Mouse (Mus musculus): Measurements from ENCODE around the gene Galr3.

DNA sequence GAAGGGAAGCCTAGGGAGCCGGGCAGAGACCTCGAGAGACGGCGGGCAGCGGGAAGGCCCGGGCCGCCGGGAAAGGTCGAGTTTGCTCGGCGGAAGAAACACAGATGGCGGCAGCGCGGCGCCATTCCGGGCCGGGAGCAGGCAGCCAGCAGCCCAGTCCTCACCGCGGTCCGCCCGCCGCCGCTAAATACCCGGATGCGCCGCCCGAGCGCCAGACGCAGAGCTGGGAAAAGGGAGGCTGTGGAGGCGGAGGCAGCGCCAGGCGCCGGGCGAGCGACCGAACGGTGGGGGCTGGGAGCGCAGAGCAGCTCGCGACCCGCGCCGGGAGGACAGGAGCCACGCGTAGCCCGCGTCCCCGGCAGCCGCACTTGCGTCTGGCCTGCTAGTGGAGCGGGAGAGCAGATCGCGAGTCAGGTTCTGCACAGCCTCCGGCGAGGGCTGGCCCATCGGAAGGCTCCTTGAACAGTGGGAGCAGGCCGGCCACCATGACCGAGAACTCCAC is 13.4 kb upstream of the Galr3 start, which contains the start of gene H1f0:
- no peak for TF ChIP-seq FLI1 (IDR thresholded peaks at IDR 0.05; ENCODE audit: low read length)
- no peak for TF ChIP-seq GATA1 (IDR thresholded peaks at IDR 0.05; ENCODE audit: borderline replicate concordance, low read length)

All from megakaryocyte, embryonic 14.5 days (primary cell).